Mouse (Mus musculus): ENCODE results near the gene Utrn. TPM values are rescaled to one million over a fixed set of nuclear protein-coding genes. Genes with fewer than 3 reads are reported as not detected.

The Utrn gene
- polyA plus RNA-seq, 1 experiment from 2014 or later: 67.9 TPM

- no peaks in the 10 kb centered on the region for H3K27me3 ChIP-seq (ENCODE audit: insufficient read depth, low read length)
Observed at GRCm38 (mm10) chr10:12824386-12824785, 44.8 kb downstream of the Utrn start.

GRCm38 (mm10) chr10:12823437-12824219, 45.5 kb downstream of the Utrn start:
- ATAC-seq (ENCODE audit: insufficient read depth): no peak
- H3K27ac ChIP-seq (ENCODE audit: low read depth): peak overlapping the region; percentile 36; the same call in 1 of the 2 replicates

More at GRCm38 (mm10) chr10:12824386-12824785, 44.8 kb downstream of the Utrn start:
- ATAC-seq (ENCODE audit: insufficient read depth): no peak
- Histone ChIP-seq H3K4me1 (ENCODE audit: insufficient read depth) (0 out of 2 replicates have a peak, but pooled peaks cover 6% of the 10 kb centered on the region), H3K9me3 (ENCODE audit: low read depth, low read length) (no peaks in the 10 kb centered on the region), H3K4me2 (no peak overlapping the region), H3K4me3 (ENCODE audit: low read depth, low read length) (no peak overlapping the region), H3K9ac (no peak overlapping the region), H3K27ac (ENCODE audit: low read depth) (no peak overlapping the region), H3K36me3 (ENCODE audit: insufficient read depth) (no peaks in the 10 kb centered on the region)
- WGBS: 29% methylated on average over 4 of the region's 4 CpGs
- no peak for TF ChIP-seq CTCF (IDR thresholded peaks at IDR 0.05; ENCODE audit: low read depth)
- DNase-seq: no peak

GRCm38 (mm10) chr10:12820978-12821735, 48.0 kb downstream of the Utrn start:
- no peak overlapping the region for H3K27ac ChIP-seq (ENCODE audit: low read depth)
- no peak for ATAC-seq (ENCODE audit: insufficient read depth)

More at GRCm38 (mm10) chr10:12823437-12824219, 45.5 kb downstream of the Utrn start:
- H3K36me3 ChIP-seq (ENCODE audit: insufficient read depth): no peaks in the 10 kb centered on the region
- H3K27me3 ChIP-seq (ENCODE audit: insufficient read depth, low read length): no peaks in the 10 kb centered on the region
- 0 out of 2 replicates have a peak, but pooled peaks cover 6% of the 10 kb centered on the region for H3K4me1 ChIP-seq (ENCODE audit: insufficient read depth)
- peak; percentile 27 for DNase-seq
- H3K4me2 ChIP-seq: no peak overlapping the region
- 62% methylated on average over 15 of the region's 15 CpGs for WGBS
- no peak for TF ChIP-seq CTCF (IDR thresholded peaks at IDR 0.05; ENCODE audit: low read depth)
- H3K9me3 ChIP-seq (ENCODE audit: low read depth, low read length): no peaks in the 10 kb centered on the region
- no peak overlapping the region for H3K4me3 ChIP-seq (ENCODE audit: low read depth, low read length)
- H3K9ac ChIP-seq: no peak overlapping the region

GRCm38 (mm10) chr10:12817409-12817808, 51.8 kb downstream of the Utrn start:
- DNase-seq (no peak), ATAC-seq (ENCODE audit: insufficient read depth) (no peak)
- Histone ChIP-seq H3K9me3 (ENCODE audit: low read depth, low read length) (no peaks in the 10 kb centered on the region), H3K27me3 (ENCODE audit: insufficient read depth, low read length) (no peaks in the 10 kb centered on the region), H3K4me1 (ENCODE audit: insufficient read depth) (no peaks in the 10 kb centered on the region), H3K4me2 (no peak overlapping the region), H3K27ac (ENCODE audit: low read depth) (no peak overlapping the region), H3K9ac (no peak overlapping the region), H3K36me3 (ENCODE audit: insufficient read depth) (no peaks in the 10 kb centered on the region), H3K4me3 (ENCODE audit: low read depth, low read length) (no peak overlapping the region)
- TF ChIP-seq CTCF (IDR thresholded peaks at IDR 0.05; ENCODE audit: low read depth): no peak
- 83% methylated on average over 6 of the region's 6 CpGs for WGBS

More at GRCm38 (mm10) chr10:12820978-12821735, 48.0 kb downstream of the Utrn start:
- WGBS: 73% methylated on average over 13 of the region's 13 CpGs
- TF ChIP-seq CTCF (IDR thresholded peaks at IDR 0.05; ENCODE audit: low read depth): no peak
- H3K4me3 ChIP-seq (ENCODE audit: low read depth, low read length): no peak overlapping the region
- no peaks in the 10 kb centered on the region for H3K27me3 ChIP-seq (ENCODE audit: insufficient read depth, low read length)
- no peaks in the 10 kb centered on the region for H3K36me3 ChIP-seq (ENCODE audit: insufficient read depth)
- H3K9ac ChIP-seq: no peak overlapping the region
- H3K9me3 ChIP-seq (ENCODE audit: low read depth, low read length): no peaks in the 10 kb centered on the region
- H3K4me2 ChIP-seq: no peak overlapping the region
- DNase-seq: no peak
- H3K4me1 ChIP-seq (ENCODE audit: insufficient read depth): no peaks in the 10 kb centered on the region

- no peak for DNase-seq
- H3K36me3 ChIP-seq (ENCODE audit: insufficient read depth): no peaks in the 10 kb centered on the region
- no peaks in the 10 kb centered on the region for H3K9me3 ChIP-seq (ENCODE audit: low read depth, low read length)
- no peaks in the 10 kb centered on the region for H3K27me3 ChIP-seq (ENCODE audit: insufficient read depth, low read length)
- no peak overlapping the region for H3K4me2 ChIP-seq
- no peak for TF ChIP-seq CTCF (IDR thresholded peaks at IDR 0.05; ENCODE audit: low read depth)
- H3K27ac ChIP-seq (ENCODE audit: low read depth): no peak overlapping the region
- H3K4me1 ChIP-seq (ENCODE audit: insufficient read depth): no peaks in the 10 kb centered on the region
- H3K4me3 ChIP-seq (ENCODE audit: low read depth, low read length): no peak overlapping the region
- ATAC-seq (ENCODE audit: insufficient read depth): no peak
- WGBS: 81% methylated on average over 6 of the region's 6 CpGs
- H3K9ac ChIP-seq: no peak overlapping the region
Observed at GRCm38 (mm10) chr10:12816530-12816929, 52.6 kb downstream of the Utrn start.

GRCm38 (mm10) chr10:12814411-12814810, 54.8 kb downstream of the Utrn start:
- Histone ChIP-seq H3K36me3 (ENCODE audit: insufficient read depth) (no peaks in the 10 kb centered on the region), H3K9ac (no peak overlapping the region), H3K27ac (ENCODE audit: low read depth) (no peak overlapping the region), H3K27me3 (ENCODE audit: insufficient read depth, low read length) (no peaks in the 10 kb centered on the region), H3K4me3 (ENCODE audit: low read depth, low read length) (no peak overlapping the region), H3K4me1 (ENCODE audit: insufficient read depth) (no peaks in the 10 kb centered on the region), H3K4me2 (no peak overlapping the region), H3K9me3 (ENCODE audit: low read depth, low read length) (no peaks in the 10 kb centered on the region)
- ATAC-seq (ENCODE audit: insufficient read depth) (no peak), DNase-seq (no peak)
- 79% methylated on average over 7 of the region's 7 CpGs for WGBS
- no peak for TF ChIP-seq CTCF (IDR thresholded peaks at IDR 0.05; ENCODE audit: low read depth)

GRCm38 (mm10) chr10:12813881-12814280, 55.3 kb downstream of the Utrn start:
- no peak overlapping the region for H3K9ac ChIP-seq
- ATAC-seq (ENCODE audit: insufficient read depth): no peak
- no peak for TF ChIP-seq CTCF (IDR thresholded peaks at IDR 0.05; ENCODE audit: low read depth)
- H3K4me3 ChIP-seq (ENCODE audit: low read depth, low read length): no peak overlapping the region
- H3K4me2 ChIP-seq: no peak overlapping the region
- DNase-seq: no peak
- 80% methylated on average over 4 of the region's 4 CpGs for WGBS
- H3K9me3 ChIP-seq (ENCODE audit: low read depth, low read length): no peaks in the 10 kb centered on the region
- H3K36me3 ChIP-seq (ENCODE audit: insufficient read depth): no peaks in the 10 kb centered on the region
- no peaks in the 10 kb centered on the region for H3K27me3 ChIP-seq (ENCODE audit: insufficient read depth, low read length)
- no peak overlapping the region; the same call in 1 of the 2 replicates for H3K27ac ChIP-seq (ENCODE audit: low read depth)
- H3K4me1 ChIP-seq (ENCODE audit: insufficient read depth): no peaks in the 10 kb centered on the region
